Mouse (Mus musculus): ENCODE measurements around the gene Abhd11. TPM values are rescaled to one million over a fixed set of nuclear protein-coding genes. Genes with fewer than 3 reads are reported as not detected.

Gene Abhd11
- total and polyA plus RNA-seq, 2 experiments from 2014 or later: 46.3 to 86.7 TPM

DNA sequence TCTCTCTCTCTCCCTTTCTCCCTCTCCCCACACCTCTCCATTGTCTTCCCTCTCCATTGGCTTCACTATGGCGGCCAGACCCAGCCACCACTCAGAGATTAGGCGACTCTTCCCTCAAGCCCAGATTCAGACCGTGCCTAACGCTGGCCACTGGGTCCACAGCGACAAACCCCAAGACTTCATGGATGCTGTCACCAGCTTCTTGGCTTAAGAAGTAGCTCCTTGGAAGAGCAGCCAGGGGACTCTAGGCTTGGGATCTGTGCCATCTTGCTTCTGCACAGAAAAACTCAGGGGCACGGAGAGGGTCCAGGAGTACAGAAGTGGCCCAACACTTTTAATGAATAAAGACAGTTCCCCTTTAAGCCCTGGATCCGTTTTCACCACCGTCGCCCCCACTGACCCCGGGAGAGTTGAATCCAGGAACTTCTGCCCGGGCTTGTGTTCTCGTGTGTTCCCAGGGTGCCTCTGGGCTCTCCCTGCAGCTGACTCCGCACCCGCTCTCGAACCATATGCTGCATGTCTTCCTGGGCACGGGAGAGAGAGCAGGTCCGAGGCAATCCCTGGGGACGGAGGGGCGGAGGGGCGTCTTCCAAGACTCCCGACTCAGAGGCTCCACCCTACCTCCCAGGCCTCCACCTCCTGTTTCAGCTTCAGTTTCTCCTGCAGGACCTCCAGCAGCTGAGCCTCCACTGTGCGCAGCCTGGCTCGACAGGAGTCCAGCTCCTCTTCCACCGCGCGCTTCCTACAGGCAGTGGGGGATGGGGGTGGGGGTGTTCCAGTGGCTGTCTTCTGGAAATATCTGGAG, 3.1 kb downstream of the Abhd11 start:
- Histone ChIP-seq H3K4me1 (ENCODE audit: insufficient read depth) (0 out of 2 replicates have a peak, but pooled peaks cover 8% of the 10 kb centered on the region), H3K9ac (no peak overlapping the region), H3K36me3 (ENCODE audit: insufficient read depth) (no peaks in the 10 kb centered on the region), H3K4me3 (ENCODE audit: low read depth, low read length) (no peak overlapping the region), H3K4me2 (ENCODE audit: low read depth) (peak overlapping the region; percentile 21; the same call in 1 of the 2 replicates), H3K9me3 (ENCODE audit: low read length) (no peaks in the 10 kb centered on the region), H3K27ac (ENCODE audit: low read depth, low read length) (no peak overlapping the region), H3K27me3 (ENCODE audit: insufficient read depth, low read length) (no peaks in the 10 kb centered on the region)
- WGBS: 35% methylated on average over 26 of the region's 26 CpGs
- TF ChIP-seq CTCF (IDR thresholded peaks at IDR 0.05; ENCODE audit: low read depth): no peak
- ATAC-seq (no peak), DNase-seq (no peak)

- 6% methylated on average over 15 of the region's 16 CpGs for WGBS
- no peak for ATAC-seq
- H3K4me3 ChIP-seq (ENCODE audit: low read depth, low read length): no peak overlapping the region
Measured at GRCm38 (mm10) chr5:135012671-135013441, 3.9 kb downstream of the Abhd11 start.

DNA sequence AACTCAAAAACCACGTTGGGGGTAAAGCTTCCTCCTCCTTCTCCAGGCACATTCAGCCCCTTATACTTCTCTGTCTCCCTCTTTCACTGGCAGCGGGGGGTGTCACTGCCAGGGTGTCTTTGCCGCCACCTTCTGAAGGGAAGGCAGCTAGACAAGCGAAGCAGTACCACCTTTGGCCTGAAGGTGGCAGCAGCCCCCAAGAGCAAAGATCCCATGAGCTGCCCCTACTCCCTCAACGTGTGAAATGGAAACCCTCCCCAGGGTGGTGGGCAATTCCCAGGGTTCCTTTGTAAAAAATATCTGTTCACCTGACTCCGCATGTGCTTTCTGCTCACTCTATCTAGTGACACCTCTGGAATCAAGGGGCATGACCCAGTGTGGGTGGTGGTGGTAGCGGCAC, 6.5 kb downstream of the Abhd11 start:
- ATAC-seq (peak; percentile 62), DNase-seq (peak; percentile 91)
- peak; percentile 98 for TF ChIP-seq CTCF (IDR thresholded peaks at IDR 0.05; ENCODE audit: low read depth)
- Histone ChIP-seq H3K4me3 (ENCODE audit: low read depth, low read length) (no peak overlapping the region), H3K9me3 (ENCODE audit: low read length) (no peaks in the 10 kb centered on the region), H3K9ac (no peak overlapping the region; the same call in 1 of the 2 replicates), H3K27me3 (ENCODE audit: insufficient read depth, low read length) (no peaks in the 10 kb centered on the region), H3K27ac (ENCODE audit: low read depth, low read length) (no peak overlapping the region), H3K4me2 (ENCODE audit: low read depth) (no peak overlapping the region), H3K4me1 (ENCODE audit: insufficient read depth) (0 out of 2 replicates have a peak, but pooled peaks cover 7% of the 10 kb centered on the region), H3K36me3 (ENCODE audit: insufficient read depth) (no peaks in the 10 kb centered on the region)
- 14% methylated on average over 7 of the region's 7 CpGs for WGBS

More at GRCm38 (mm10) chr5:135012671-135013441, 3.9 kb downstream of the Abhd11 start:
- TF ChIP-seq CTCF (IDR thresholded peaks at IDR 0.05; ENCODE audit: low read depth): peak; percentile 67
- H3K9me3 ChIP-seq (ENCODE audit: low read length): no peaks in the 10 kb centered on the region
- no peak overlapping the region; the same call in 1 of the 2 replicates for H3K4me2 ChIP-seq (ENCODE audit: low read depth)
- H3K27ac ChIP-seq (ENCODE audit: low read depth, low read length): no peak overlapping the region
- H3K36me3 ChIP-seq (ENCODE audit: insufficient read depth): no peaks in the 10 kb centered on the region
- 0 out of 2 replicates have a peak, but pooled peaks cover 8% of the 10 kb centered on the region for H3K4me1 ChIP-seq (ENCODE audit: insufficient read depth)
- H3K9ac ChIP-seq: no peak overlapping the region
- peak; percentile 74 for DNase-seq
- H3K27me3 ChIP-seq (ENCODE audit: insufficient read depth, low read length): no peaks in the 10 kb centered on the region

- Histone ChIP-seq H3K4me1 (ENCODE audit: insufficient read depth) (no peaks in the 10 kb centered on the region), H3K4me3 (ENCODE audit: low read depth, low read length) (no peak overlapping the region), H3K9ac (no peak overlapping the region), H3K27ac (ENCODE audit: low read depth, low read length) (no peak overlapping the region), H3K4me2 (ENCODE audit: low read depth) (no peak overlapping the region), H3K36me3 (ENCODE audit: insufficient read depth) (no peaks in the 10 kb centered on the region), H3K27me3 (ENCODE audit: insufficient read depth, low read length) (no peaks in the 10 kb centered on the region), H3K9me3 (ENCODE audit: low read length) (no peaks in the 10 kb centered on the region)
- WGBS: 62% methylated on average over 4 of the region's 4 CpGs
- no peak for DNase-seq
- ATAC-seq: no peak
- peak; percentile 31 for TF ChIP-seq CTCF (IDR thresholded peaks at IDR 0.05; ENCODE audit: low read depth)
Measured at GRCm38 (mm10) chr5:135016224-135016759, 7.3 kb downstream of the Abhd11 start.

DNA sequence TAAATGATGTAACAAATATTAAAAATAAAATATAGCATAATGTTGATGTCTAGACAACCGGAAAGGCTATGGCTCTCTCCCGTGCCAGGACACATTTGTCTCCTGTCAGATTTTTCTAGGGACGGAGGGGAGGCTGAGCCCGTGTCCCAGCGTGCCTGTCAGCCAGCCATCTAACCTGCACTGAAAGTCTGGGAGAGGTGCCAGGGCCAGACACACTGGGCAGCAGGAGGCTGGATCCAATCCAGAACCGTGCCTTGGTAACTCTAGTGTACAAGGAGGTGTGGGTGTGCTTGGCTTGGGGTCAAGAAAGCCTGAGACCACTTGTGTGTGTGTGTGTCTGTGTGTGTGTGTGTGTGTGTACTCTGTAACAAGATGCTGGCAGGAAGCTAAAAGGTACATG, 12.9 kb downstream of the Abhd11 start:
- ATAC-seq (no peak), DNase-seq (peak; percentile 67)
- Histone ChIP-seq H3K4me2 (ENCODE audit: low read depth) (no peak overlapping the region), H3K36me3 (ENCODE audit: insufficient read depth) (no peaks in the 10 kb centered on the region), H3K4me1 (ENCODE audit: insufficient read depth) (peaks cover 6% of the 10 kb centered on the region; the same call in 1 of the 2 replicates), H3K4me3 (ENCODE audit: low read depth, low read length) (no peak overlapping the region), H3K9ac (no peak overlapping the region), H3K9me3 (ENCODE audit: low read length) (no peaks in the 10 kb centered on the region), H3K27ac (ENCODE audit: low read depth, low read length) (no peak overlapping the region), H3K27me3 (ENCODE audit: insufficient read depth, low read length) (no peaks in the 10 kb centered on the region)
- no peak for TF ChIP-seq CTCF (IDR thresholded peaks at IDR 0.05; ENCODE audit: low read depth)
- WGBS: 27% methylated on average over 6 of the region's 6 CpGs

DNA sequence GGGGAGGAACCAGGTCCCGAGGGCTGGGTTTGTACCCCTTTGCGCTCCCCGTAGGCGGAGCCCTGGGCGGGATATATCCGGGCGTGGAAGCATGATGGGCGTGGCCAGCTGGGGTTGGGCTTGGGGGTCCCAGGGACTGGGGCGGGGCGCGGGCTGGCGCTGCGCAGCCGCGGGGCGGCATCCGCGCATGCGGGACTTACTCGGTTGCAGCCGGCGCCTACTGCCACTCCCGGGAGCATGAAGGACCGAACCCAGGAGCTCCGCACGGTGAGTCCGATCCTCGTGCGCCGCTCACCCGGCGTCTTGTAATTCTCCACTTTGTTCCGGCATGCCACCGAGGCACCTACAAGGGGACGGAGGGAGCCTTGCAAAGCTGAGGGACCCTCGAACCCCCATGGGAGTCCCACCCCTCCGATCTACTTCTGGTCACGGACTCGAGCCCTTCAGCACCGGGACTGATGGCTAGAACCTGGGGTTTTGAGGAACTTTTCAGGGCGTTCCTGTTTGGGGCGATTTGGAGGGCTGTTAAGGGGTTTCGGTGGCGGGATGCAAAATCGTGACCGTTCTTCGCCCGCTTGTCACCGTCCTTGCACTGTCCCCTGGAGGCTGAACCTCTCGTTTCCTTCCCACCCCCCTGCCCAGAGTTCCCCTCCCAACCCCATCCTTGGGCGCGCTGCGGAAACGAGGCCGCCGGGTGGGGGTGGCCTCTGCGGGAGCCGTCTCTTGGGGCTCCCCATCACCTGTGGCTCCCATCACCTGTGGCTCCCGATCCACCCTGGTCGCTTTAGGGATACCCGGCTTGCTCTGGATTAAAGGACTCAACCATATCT, 14.6 kb downstream of the Abhd11 start, which contains the start of gene Stx1a:
Gene Stx1a, plus strand, starts transcription at position 139 of the 830 bp plus-strand sequence.
- ATAC-seq: peak; percentile 97
- WGBS: 1% methylated on average over 58 of the region's 61 CpGs
- no peaks in the 10 kb centered on the region for H3K27me3 ChIP-seq (ENCODE audit: insufficient read depth, low read length)
- H3K36me3 ChIP-seq (ENCODE audit: insufficient read depth): no peaks in the 10 kb centered on the region
- H3K4me3 ChIP-seq (ENCODE audit: low read depth, low read length): peak within 1 kb of the TSS; percentile 88
- H3K9me3 ChIP-seq (ENCODE audit: low read length): no peaks in the 10 kb centered on the region
- H3K4me2 ChIP-seq (ENCODE audit: low read depth): peak within 1 kb of the TSS; percentile 89
- H3K4me1 ChIP-seq (ENCODE audit: insufficient read depth): peaks cover 6% of the 10 kb centered on the region; the same call in 1 of the 2 replicates
- DNase-seq: peak; percentile 93
- TF ChIP-seq CTCF (IDR thresholded peaks at IDR 0.05; ENCODE audit: low read depth): no peak; the same call in 1 of the 2 replicates
- peak within 1 kb of the TSS; percentile 58 for H3K27ac ChIP-seq (ENCODE audit: low read depth, low read length)
- H3K9ac ChIP-seq: peak within 1 kb of the TSS; percentile 69

Measured in forebrain, postnatal 0 days (tissue).